In genomic region chr11:76268521-76269065, GRCm38 (mm10) we compare ENCODE assay signal across 12 mouse cellular contexts. TPM values are rescaled to one million over a fixed set of nuclear protein-coding genes. Genes with fewer than 3 reads are reported as not detected.
DNase-seq lines count a peak whose midpoint lies in the region; ATAC-seq and TF ChIP-seq lines count a peak whose summit lies in the region.
"Had no signal": no experiment of that assay in that cellular context is flagged by ENCODE, and none has a peak within 500 bp of the region (broad histone marks: within the 10 kb centered on the region; RNA-seq: fewer than 3 reads in every experiment).

No protein-coding gene starts in this region.

- H3K4me3 ChIP-seq in left cerebral cortex, adult 2 months: no peak overlapping the region
- no peak overlapping the region for H3K4me3 ChIP-seq in forebrain, embryonic 13.5 days
- H3K4me3 ChIP-seq in limb, embryonic 10.5 days: no peak overlapping the region
- H3K4me3 ChIP-seq in stomach, embryonic 14.5 days (ENCODE audit: low read depth, low read length): no peak overlapping the region
- H3K4me3 ChIP-seq: liver, embryonic 13.5 days; megakaryocyte, embryonic 14.5 days had no signal

- TF ChIP-seq CTCF in left cerebral cortex, adult 2 months (IDR thresholded peaks at IDR 0.05): no peak; the same call in 1 of the 2 replicates

- peaks cover 31% of the 10 kb centered on the region for H3K4me1 ChIP-seq in forebrain, embryonic 13.5 days
- H3K4me1 ChIP-seq in limb, embryonic 10.5 days: peaks cover 20% of the 10 kb centered on the region
- no peaks in the 10 kb centered on the region for H3K4me1 ChIP-seq in stomach, embryonic 14.5 days (ENCODE audit: control insufficient read depth, insufficient read depth, low read length)
- H3K4me1 ChIP-seq: liver, embryonic 13.5 days had no signal

- no peak for ATAC-seq in forebrain, embryonic 13.5 days
- no peak for ATAC-seq in stomach, embryonic 14.5 days (ENCODE audit: insufficient number of reproducible peaks, insufficient read depth, low FRiP score, low read depth)

- H3K27ac ChIP-seq in left cerebral cortex, adult 2 months: peak overlapping the region; percentile 28; the same call in 1 of the 2 replicates
- H3K27ac ChIP-seq in forebrain, embryonic 13.5 days: peak overlapping the region; percentile 60; the same call in 1 of the 2 replicates
- peak overlapping the region; percentile 61; the same call in 1 of the 2 replicates for H3K27ac ChIP-seq in limb, embryonic 10.5 days
- H3K27ac ChIP-seq in stomach, embryonic 14.5 days (ENCODE audit: low read length): peak overlapping the region; percentile 39; the same call in 1 of the 2 replicates
- H3K27ac ChIP-seq: liver, embryonic 13.5 days had no signal

- peaks cover 4% of the 10 kb centered on the region; the same call in 1 of the 2 replicates for H3K36me3 ChIP-seq in forebrain, embryonic 13.5 days (ENCODE audit: poor library complexity, severe bottlenecking)
- peaks cover 60% of the 10 kb centered on the region for H3K36me3 ChIP-seq in limb, embryonic 10.5 days
- peaks cover 6% of the 10 kb centered on the region for H3K36me3 ChIP-seq in stomach, embryonic 14.5 days (ENCODE audit: control insufficient read depth, insufficient read depth, low read length)
- H3K36me3 ChIP-seq: liver, embryonic 13.5 days had no signal

- no peak for DNase-seq in left cerebral cortex, adult 2 months (ENCODE audit: extremely low spot score in 1 of 2, low spot score in 2 of 2)
- DNase-seq in left cerebral cortex, adult 18-20 months (ENCODE audit: low spot score in 2 of 2): no peak
- no peak for DNase-seq in limb, embryonic 10.5 days (ENCODE audit: low spot score)
- DNase-seq in cerebellum, postnatal 10 days: no peak
- DNase-seq in gastrocnemius, adult 8-10 months (ENCODE audit: low spot score in 2 of 2): no peak
- DNase-seq in spleen, adult 12 weeks (ENCODE audit: low spot score): no peak
- DNase-seq: adrenal gland, postnatal 10 days; B cell, adult 2 months; liver, embryonic 13.5 days had no signal

- peak overlapping the region; percentile 58 for H3K9ac ChIP-seq in forebrain, embryonic 13.5 days
- no peak overlapping the region for H3K9ac ChIP-seq in stomach, embryonic 14.5 days (replicated peaks; ENCODE audit: low read depth, low read length)
- H3K9ac ChIP-seq: liver, embryonic 13.5 days had no signal

- intact Hi-C loops in left cerebral cortex, adult 2 months (cut with DNase I): no loop called here

- no peak overlapping the region for H3K4me2 ChIP-seq in forebrain, embryonic 13.5 days
- no peak overlapping the region for H3K4me2 ChIP-seq in stomach, embryonic 14.5 days (replicated peaks; ENCODE audit: low read depth, low read length)
- H3K4me2 ChIP-seq: liver, embryonic 13.5 days had no signal

- H3K9me3 ChIP-seq in forebrain, embryonic 13.5 days (replicated peaks): no peaks in the 10 kb centered on the region
- H3K9me3 ChIP-seq in limb, embryonic 10.5 days (replicated peaks): no peaks in the 10 kb centered on the region
- H3K9me3 ChIP-seq in stomach, embryonic 14.5 days (ENCODE audit: control insufficient read depth, low read depth, low read length): no peaks in the 10 kb centered on the region
- H3K9me3 ChIP-seq: liver, embryonic 13.5 days; megakaryocyte, embryonic 14.5 days had no signal

- WGBS in forebrain, embryonic 13.5 days: 36% methylated on average over 6 of the region's 6 CpGs
- WGBS in limb, embryonic 10.5 days: 83% methylated on average over 6 of the region's 6 CpGs
- WGBS in stomach, embryonic 14.5 days: 73% methylated on average over 6 of the region's 6 CpGs

- peaks cover 14% of the 10 kb centered on the region; the same call in 1 of the 2 replicates for H3K27me3 ChIP-seq in forebrain, embryonic 13.5 days
- no peaks in the 10 kb centered on the region for H3K27me3 ChIP-seq in limb, embryonic 10.5 days (ENCODE audit: low read depth, poor library complexity, severe bottlenecking)
- H3K27me3 ChIP-seq in stomach, embryonic 14.5 days (ENCODE audit: control insufficient read depth, insufficient read depth, low read length): no peaks in the 10 kb centered on the region
- H3K27me3 ChIP-seq: liver, embryonic 13.5 days had no signal

RNA-seq across cellular contexts. Expression of gene Glod4, which starts 25.1 kb away (rescaled TPM):
- total RNA-seq in left cerebral cortex, adult 2 months (2021): 10 to 100 TPM; 48.1 to 58.1 TPM
- 10 to 100 TPM; 52.9 to 60.4 TPM for total RNA-seq in left cerebral cortex, adult 18-20 months (2021)
- 129 and 133 TPM in 2 replicates for polyA plus RNA-seq in forebrain, embryonic 13.5 days (2015; fragmentation: Nextera tagmentation; extraction: Ambion mirVana)
- 139 and 140 TPM in 2 replicates for polyA plus RNA-seq in limb, embryonic 10.5 days (2016; fragmentation: Nextera tagmentation; extraction: Ambion mirVana)
- 135 and 155 TPM in 2 replicates for polyA plus RNA-seq in stomach, embryonic 14.5 days (2014; fragmentation: Nextera tagmentation; extraction: Ambion mirVana)
- total RNA-seq in gastrocnemius, adult 8-10 months (2022): 10 to 100 TPM; 22.0 to 24.5 (median 22.7) TPM

RNA-seq across cellular contexts. Expression of gene Mrm3, which starts 25.1 kb away (rescaled TPM):
- total RNA-seq in left cerebral cortex, adult 2 months (2021): 10 to 100 TPM; 16.6 to 19.7 TPM
- 10 to 100 TPM; 18.6 to 20.9 TPM for total RNA-seq in left cerebral cortex, adult 18-20 months (2021)
- 20.4 and 23.8 TPM in 2 replicates for polyA plus RNA-seq in forebrain, embryonic 13.5 days (2015; fragmentation: Nextera tagmentation; extraction: Ambion mirVana)
- polyA plus RNA-seq in limb, embryonic 10.5 days (2016; fragmentation: Nextera tagmentation; extraction: Ambion mirVana): 29.5 and 33.0 TPM in 2 replicates
- 24.4 and 26.3 TPM in 2 replicates for polyA plus RNA-seq in stomach, embryonic 14.5 days (2014; fragmentation: Nextera tagmentation; extraction: Ambion mirVana)
- 10 to 100 TPM; 12.8 to 14.7 (median 13.1) TPM for total RNA-seq in gastrocnemius, adult 8-10 months (2022)

RNA-seq across cellular contexts. Expression of gene Gemin4, which starts 51.1 kb away (rescaled TPM):
- total RNA-seq in left cerebral cortex, adult 2 months (2021): 1 to 10 TPM; 2.6 to 6.8 TPM
- 1 to 10 TPM; 5.6 to 7.7 TPM for total RNA-seq in left cerebral cortex, adult 18-20 months (2021)
- 18.3 and 29.0 TPM in 2 replicates for polyA plus RNA-seq in forebrain, embryonic 13.5 days (2015; fragmentation: Nextera tagmentation; extraction: Ambion mirVana)
- polyA plus RNA-seq in limb, embryonic 10.5 days (2016; fragmentation: Nextera tagmentation; extraction: Ambion mirVana): 59.4 and 60.3 TPM in 2 replicates
- 29.1 and 31.8 TPM in 2 replicates for polyA plus RNA-seq in stomach, embryonic 14.5 days (2014; fragmentation: Nextera tagmentation; extraction: Ambion mirVana)
- 1 to 10 TPM; 2.0 to 4.3 (median 3.6) TPM for total RNA-seq in gastrocnemius, adult 8-10 months (2022)

RNA-seq across cellular contexts. Expression of gene Dbil5, which starts 51.2 kb away (rescaled TPM):
- 1 to 10 TPM; 1.5 to 2.2 TPM for total RNA-seq in left cerebral cortex, adult 2 months (2021)
- total RNA-seq in left cerebral cortex, adult 18-20 months (2021): 1 to 10 TPM in 1 of 2 experiments, under 1 TPM in 1; 0.70 to 1.3 TPM
- 0.89 TPM in 1 of 2 replicates, not detected in the other for polyA plus RNA-seq in forebrain, embryonic 13.5 days (2015; fragmentation: Nextera tagmentation; extraction: Ambion mirVana)
- polyA plus RNA-seq in limb, embryonic 10.5 days (2016; fragmentation: Nextera tagmentation; extraction: Ambion mirVana): 0.26 and 0.38 TPM in 2 replicates
- 0.49 and 1.3 TPM in 2 replicates for polyA plus RNA-seq in stomach, embryonic 14.5 days (2014; fragmentation: Nextera tagmentation; extraction: Ambion mirVana)
- total RNA-seq in gastrocnemius, adult 8-10 months (2022): not detected
